Mouse (Mus musculus) heart, postnatal 0 days (tissue): ENCODE measurements at regions not wholly inside any gene's neighbourhood (a gene's known extent, or its start where the extent isn't known, plus 50 kb on each side); places are given as distances from the start of the nearest gene placed in this dataset.
"Not testable (repeated sequence)": the region's sequence is repeated elsewhere in the genome, so short reads cannot be mapped to it uniquely, and the experiment has no call there.

Experiments
- CTCF ChIP-seq: IDR thresholded peaks from 2 replicates; pipeline ENCODE4 v1.5.1; 2016; ENCODE audit warnings: antibody characterized with exemption, control low read depth, low read depth
- EP300 ChIP-seq: IDR thresholded peaks from 2 replicates; pipeline ENCODE4 v1.6.1; 2016; ENCODE audit warnings: antibody characterized with exemption, low read depth

DNA sequence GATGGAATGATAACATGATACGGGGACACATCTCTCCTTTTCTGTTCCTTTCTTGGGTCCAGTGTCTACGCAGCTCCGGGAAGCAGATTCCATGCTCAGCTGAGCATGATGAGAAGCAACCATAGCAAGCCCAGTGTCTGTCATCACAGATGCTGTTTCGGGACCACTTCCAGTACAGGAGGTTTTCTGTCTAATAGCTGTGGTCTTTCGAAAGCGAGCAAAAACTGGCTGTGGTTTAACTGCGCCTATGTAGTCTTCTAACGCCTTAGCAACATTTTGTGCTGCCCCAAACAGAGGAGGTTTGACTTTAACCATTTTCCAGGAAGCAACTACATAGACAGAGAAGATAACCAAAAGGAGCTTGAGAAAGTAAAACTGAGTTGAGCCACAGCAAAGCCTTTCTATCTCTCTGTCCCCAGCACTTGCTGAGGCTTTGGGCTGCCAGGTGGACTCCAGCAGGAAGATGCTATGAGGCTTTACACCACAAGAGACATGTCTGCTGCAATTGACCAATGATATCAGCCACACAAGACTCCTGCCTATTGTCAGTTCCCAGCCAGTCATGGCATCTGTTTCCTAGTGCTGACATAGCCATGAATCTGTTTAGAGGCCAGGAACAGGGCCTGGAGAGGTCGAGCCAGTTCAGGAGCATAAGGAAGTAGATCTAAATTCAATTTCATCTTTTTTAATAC is 95.1 kb downstream of the Stard3nl start:
- TF ChIP-seq CTCF, EP300: not testable (repeated sequence)
